Mouse (Mus musculus): ENCODE measurements around the gene Nop2. TPM values are rescaled to one million over a fixed set of nuclear protein-coding genes. Genes with fewer than 3 reads are reported as not detected.

Gene Nop2
- polyA plus RNA-seq, 1 experiment from 2014 or later: 49.7 TPM

- no peaks in the 10 kb centered on the region for H3K9me3 ChIP-seq
- WGBS: under 1% methylated on average over 34 of the region's 34 CpGs
- H3K4me3 ChIP-seq: peak overlapping the region; percentile 80
- peak; percentile 94 for ATAC-seq (ENCODE audit: low FRiP score, low read depth)
- peaks cover 30% of the 10 kb centered on the region for H3K36me3 ChIP-seq
- H3K4me2 ChIP-seq: peak overlapping the region; percentile 94
- H3K9ac ChIP-seq: peak overlapping the region; percentile 90
- peaks cover 23% of the 10 kb centered on the region for H3K4me1 ChIP-seq (replicated peaks)
- H3K27me3 ChIP-seq: no peaks in the 10 kb centered on the region
- H3K27ac ChIP-seq (replicated peaks): peak overlapping the region; percentile 100
These were observed 60.5 kb downstream of the Nop2 start for GRCm38 (mm10) chr6:125192016-125192714.

- 43% methylated on average over 5 of the region's 5 CpGs for WGBS
- H3K4me2 ChIP-seq: peak overlapping the region; percentile 94
- H3K36me3 ChIP-seq: peaks cover 26% of the 10 kb centered on the region
- H3K9me3 ChIP-seq: no peaks in the 10 kb centered on the region
- H3K9ac ChIP-seq: peak overlapping the region; percentile 90
- H3K4me3 ChIP-seq: peak overlapping the region; percentile 80
- H3K4me1 ChIP-seq (replicated peaks): peaks cover 23% of the 10 kb centered on the region
- no peaks in the 10 kb centered on the region for H3K27me3 ChIP-seq
- peak overlapping the region; percentile 100; the same call in 1 of the 2 replicates for H3K27ac ChIP-seq (replicated peaks)
- ATAC-seq (ENCODE audit: low FRiP score, low read depth): no peak
These were observed 61.1 kb downstream of the Nop2 start for GRCm38 (mm10) chr6:125192841-125193240.

GRCm38 (mm10) chr6:125193390-125193789 lies 61.7 kb downstream of the Nop2 start:
- H3K9ac ChIP-seq: no peak overlapping the region
- whole genome bisulfite sequencing: 83% methylated on average over 7 of the region's 7 CpGs
- peaks cover 23% of the 10 kb centered on the region for H3K4me1 ChIP-seq (replicated peaks)
- ATAC-seq (ENCODE audit: low FRiP score, low read depth): no peak
- no peaks in the 10 kb centered on the region for H3K27me3 ChIP-seq
- H3K4me2 ChIP-seq: peak overlapping the region; percentile 94; the same call in 1 of the 2 replicates
- H3K27ac ChIP-seq (replicated peaks): no peak overlapping the region
- H3K4me3 ChIP-seq: no peak overlapping the region
- H3K36me3 ChIP-seq: peaks cover 22% of the 10 kb centered on the region
- H3K9me3 ChIP-seq: no peaks in the 10 kb centered on the region

Small RNA genes lying within 50 kb of the gene (microRNA-seq; reads per million reads assigned to microRNA genes)
- gene Mir7045: not detected

Other genes starting within 250 kb of the Nop2 start
- 0.14 and 0.32 TPM in 2 replicates for gene Cd4, start 243.7 kb upstream of the Nop2 start, polyA plus RNA-seq (2015; fragmentation: Nextera tagmentation; extraction: Ambion mirVana)
- 3.1 and 3.5 TPM in 2 replicates for gene Lag3, start 220.2 kb upstream of the Nop2 start, polyA plus RNA-seq (2015; fragmentation: Nextera tagmentation; extraction: Ambion mirVana)
- 766 and 864 TPM in 2 replicates for gene Ptms, start 211.8 kb upstream of the Nop2 start, polyA plus RNA-seq (2015; fragmentation: Nextera tagmentation; extraction: Ambion mirVana)
- gene Mlf2, start 200.5 kb upstream of the Nop2 start, polyA plus RNA-seq (2015; fragmentation: Nextera tagmentation; extraction: Ambion mirVana): 565 and 615 TPM in 2 replicates
- 92.5 and 102 TPM in 2 replicates for gene Cops7a, start 166.4 kb upstream of the Nop2 start, polyA plus RNA-seq (2015; fragmentation: Nextera tagmentation; extraction: Ambion mirVana)
- gene Pianp, start 135.2 kb upstream of the Nop2 start, polyA plus RNA-seq (2015; fragmentation: Nextera tagmentation; extraction: Ambion mirVana): 58.8 and 73.5 TPM in 2 replicates
- 14.9 and 19.6 TPM in 2 replicates for gene Zfp384, start 122.8 kb upstream of the Nop2 start, polyA plus RNA-seq (2015; fragmentation: Nextera tagmentation; extraction: Ambion mirVana)
- gene Ing4, start 92.1 kb upstream of the Nop2 start, polyA plus RNA-seq (2015; fragmentation: Nextera tagmentation; extraction: Ambion mirVana): 141 and 144 TPM in 2 replicates
- 19.1 and 20.9 TPM in 2 replicates for gene Acrbp, start 82.2 kb upstream of the Nop2 start, polyA plus RNA-seq (2015; fragmentation: Nextera tagmentation; extraction: Ambion mirVana)
- gene Lpar5, start 64.0 kb upstream of the Nop2 start, polyA plus RNA-seq (2015; fragmentation: Nextera tagmentation; extraction: Ambion mirVana): 0.54 and 1.0 TPM in 2 replicates
- 90.3 and 93.1 TPM in 2 replicates for gene Chd4, start 35.9 kb upstream of the Nop2 start, polyA plus RNA-seq (2015; fragmentation: Nextera tagmentation; extraction: Ambion mirVana)
- 22.1 and 23.7 TPM in 2 replicates for gene Iffo1, start 13.3 kb downstream of the Nop2 start, polyA plus RNA-seq (2015; fragmentation: Nextera tagmentation; extraction: Ambion mirVana)
- 1,531 and 1,630 TPM in 2 replicates for gene Gapdh, start 34.6 kb downstream of the Nop2 start, polyA plus RNA-seq (2015; fragmentation: Nextera tagmentation; extraction: Ambion mirVana)
- gene Ncapd2, start 59.8 kb downstream of the Nop2 start, polyA plus RNA-seq (2015; fragmentation: Nextera tagmentation; extraction: Ambion mirVana): 51.3 and 57.1 TPM in 2 replicates
- gene Mrpl51, start 59.9 kb downstream of the Nop2 start, polyA plus RNA-seq (2015; fragmentation: Nextera tagmentation; extraction: Ambion mirVana): 148 and 150 TPM in 2 replicates
- 28.1 and 28.4 TPM in 2 replicates for gene Vamp1, start 83.6 kb downstream of the Nop2 start, polyA plus RNA-seq (2015; fragmentation: Nextera tagmentation; extraction: Ambion mirVana)
- gene Tapbpl, start 100.0 kb downstream of the Nop2 start, polyA plus RNA-seq (2015; fragmentation: Nextera tagmentation; extraction: Ambion mirVana): 6.8 and 8.2 TPM in 2 replicates
- gene Cd27, start 105.1 kb downstream of the Nop2 start, polyA plus RNA-seq (2015; fragmentation: Nextera tagmentation; extraction: Ambion mirVana): 1.6 and 1.7 TPM in 2 replicates
- not detected in 2 replicates for gene Tuba3a, start 154.1 kb downstream of the Nop2 start, polyA plus RNA-seq (2015; fragmentation: Nextera tagmentation; extraction: Ambion mirVana)
- 15.3 and 15.6 TPM in 2 replicates for gene Ltbr, start 182.0 kb downstream of the Nop2 start, polyA plus RNA-seq (2015; fragmentation: Nextera tagmentation; extraction: Ambion mirVana)
- gene Scnn1a, start 188.8 kb downstream of the Nop2 start, polyA plus RNA-seq (2015; fragmentation: Nextera tagmentation; extraction: Ambion mirVana): 0.41 and 0.66 TPM in 2 replicates
- gene Tnfrsf1a, start 217.5 kb downstream of the Nop2 start, polyA plus RNA-seq (2015; fragmentation: Nextera tagmentation; extraction: Ambion mirVana): 14.8 and 16.6 TPM in 2 replicates
- 0.16 and 0.29 TPM in 2 replicates for gene Plekhg6, start 248.9 kb downstream of the Nop2 start, polyA plus RNA-seq (2015; fragmentation: Nextera tagmentation; extraction: Ambion mirVana)

All from hindbrain, embryonic 15.5 days (tissue).